Mouse (Mus musculus): ENCODE data around the gene Slc18a2.

DNA sequence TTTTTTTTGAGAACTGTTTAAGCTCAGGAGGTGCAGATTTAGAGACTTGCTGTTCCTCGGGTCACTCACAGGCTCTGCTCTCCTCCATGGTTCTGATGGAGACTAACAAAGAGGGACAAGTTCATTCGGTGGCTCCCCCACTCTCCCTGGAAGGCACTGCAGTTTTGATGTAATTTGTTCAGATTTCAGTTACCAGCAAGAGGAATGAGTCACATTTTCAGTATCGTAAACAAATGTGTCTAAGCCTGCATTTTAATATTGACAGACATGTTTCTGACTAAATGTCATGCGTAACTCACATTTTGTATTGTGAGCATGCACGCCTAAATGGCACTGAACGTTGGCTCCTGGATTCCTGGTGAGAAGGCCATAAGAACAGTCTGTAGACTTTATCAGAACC is 5.2 kb downstream of the Slc18a2 start:
- TF ChIP-seq CTCF (IDR thresholded peaks at IDR 0.05; ENCODE audit: low read depth): no peak
- no peak for TF ChIP-seq EP300 (IDR thresholded peaks at IDR 0.05; ENCODE audit: low read depth)

Measured in liver, postnatal 0 days (tissue).